Mouse (Mus musculus) urinary bladder, adult 18-20 months (tissue): ENCODE results near the gene BC024978.

Experiments
- DNase-seq, 2 experiments: peaks; one replicate each; pipeline ENCODE4 v3.0.0; 2022; ENCODE audit warnings: low spot score in 2 of 2, mixed read lengths in 2 of 2

BC024978 gene

DNA sequence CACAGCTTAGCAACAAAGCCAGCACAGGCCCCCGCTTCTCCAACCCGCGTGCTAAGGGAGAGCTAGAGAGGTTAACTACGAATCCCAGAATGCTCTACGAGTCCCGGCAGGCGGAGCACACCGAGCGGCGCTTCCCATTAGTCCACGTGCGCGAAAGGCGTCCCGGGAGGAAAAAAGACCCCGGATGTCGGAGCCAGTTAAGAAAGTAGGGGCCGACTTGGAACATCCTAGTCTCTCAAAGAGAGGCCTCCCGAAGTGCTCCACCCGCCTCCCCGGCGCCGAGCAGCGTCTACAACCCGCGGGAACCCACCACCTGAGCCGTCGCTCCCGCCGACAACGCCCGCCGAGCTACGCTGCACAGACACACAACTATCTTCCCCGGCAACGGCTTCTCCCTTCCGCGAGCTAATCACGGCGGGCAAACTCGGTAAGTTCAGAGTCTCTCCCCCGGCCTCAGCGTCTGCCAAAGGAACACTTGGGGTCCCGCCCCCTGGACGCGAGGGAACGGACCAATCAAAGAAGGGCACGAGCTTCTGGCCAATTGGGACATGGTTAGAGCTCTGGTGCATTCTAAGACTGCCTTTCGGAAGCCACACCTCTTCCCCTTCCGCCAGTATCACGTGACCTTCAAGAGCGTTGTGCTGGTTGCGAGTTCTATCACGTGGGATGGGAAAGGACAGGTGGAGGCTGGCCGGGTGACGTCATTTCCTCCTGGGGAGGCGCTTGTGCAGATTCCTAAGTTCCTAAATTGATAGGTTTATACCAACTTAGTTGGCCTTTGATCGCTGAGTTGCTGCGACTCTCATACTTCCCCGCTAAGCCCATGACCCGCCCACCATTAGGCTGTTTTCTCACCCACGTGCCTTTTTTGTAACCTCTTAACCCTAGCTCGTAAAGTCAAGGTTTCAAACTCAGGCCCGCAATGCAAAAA lies at the start of gene BC024978, which contains the start of gene Snrpa:
Gene BC024978, plus strand, starts transcription at position 101 of the 931 bp plus-strand sequence.
Gene Snrpa, minus strand, starts transcription at position 591 of the 931 bp plus-strand sequence.
- DNase-seq = peak; percentile 79 to 97

- DNase-seq = no peak
These were observed 42.3 kb upstream of the BC024978 start, which contains the start of gene Cyp2t4 for GRCm38 (mm10) chr7:27153205-27153764. Gene Cyp2t4, plus strand, starts transcription at chr7:27153714.

DNA sequence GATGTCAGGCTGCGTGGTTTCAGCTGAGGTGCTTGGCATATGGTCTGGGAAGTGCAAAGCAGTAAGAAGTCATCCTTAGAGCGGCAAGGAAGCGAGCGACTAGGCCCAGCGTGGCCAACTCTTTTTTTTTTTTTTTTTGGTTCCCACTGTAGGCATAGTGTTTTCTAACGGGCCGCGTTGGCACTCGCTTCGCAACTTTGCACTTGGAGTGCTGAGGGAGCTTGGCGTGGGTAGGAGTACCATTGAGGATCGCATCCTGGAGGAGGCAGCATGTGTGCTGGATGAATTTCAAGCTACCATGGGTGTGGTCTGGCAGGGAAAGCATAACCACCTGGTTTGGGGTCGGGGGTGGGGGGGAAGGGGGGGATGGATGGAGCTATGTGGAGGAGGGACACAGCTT lies 39.6 kb upstream of the BC024978 start:
- DNase-seq = no peak

DNA sequence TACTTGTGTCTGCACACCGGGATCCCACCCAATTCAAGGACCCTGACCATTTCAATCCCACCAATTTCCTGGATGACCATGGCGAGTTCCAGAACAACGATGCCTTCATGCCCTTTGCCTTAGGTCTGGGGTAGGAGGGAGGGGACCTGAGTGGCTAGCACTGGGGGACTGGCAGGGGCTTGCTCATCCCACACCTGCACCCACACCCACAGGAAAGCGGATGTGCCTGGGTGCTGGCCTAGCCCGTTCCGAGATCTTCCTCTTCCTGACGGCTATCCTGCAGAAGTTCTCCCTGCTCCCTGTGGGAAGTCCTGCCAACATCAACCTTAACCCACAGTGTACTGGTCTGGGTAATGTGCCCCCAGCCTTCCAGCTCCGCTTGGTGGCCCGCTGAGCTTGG lies 37.4 kb upstream of the BC024978 start:
- no peak for DNase-seq

- no peak for DNase-seq
These were observed 36.3 kb upstream of the BC024978 start for GRCm38 (mm10) chr7:27159256-27159655.

DNA sequence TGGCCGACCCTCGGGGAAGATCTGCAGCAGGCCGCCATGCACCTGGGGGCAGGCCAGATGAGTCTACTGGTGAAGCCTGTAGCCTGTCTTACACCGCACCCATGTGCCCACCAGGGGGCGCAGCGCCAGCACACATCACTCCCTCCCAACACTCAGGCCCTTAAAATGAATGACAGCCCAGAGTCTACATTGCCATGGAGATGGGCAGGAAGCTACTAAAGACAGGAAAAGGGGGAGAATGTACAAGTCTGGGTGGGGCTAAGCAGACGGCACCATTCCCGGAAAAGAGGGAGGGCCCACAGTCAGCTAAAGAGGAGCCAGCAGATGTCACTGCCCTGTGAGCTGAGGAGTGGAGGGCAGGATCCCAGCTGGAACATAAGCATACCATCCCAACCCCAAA lies 35.7 kb upstream of the BC024978 start:
- peak; percentile 72 to 74 for DNase-seq

DNA sequence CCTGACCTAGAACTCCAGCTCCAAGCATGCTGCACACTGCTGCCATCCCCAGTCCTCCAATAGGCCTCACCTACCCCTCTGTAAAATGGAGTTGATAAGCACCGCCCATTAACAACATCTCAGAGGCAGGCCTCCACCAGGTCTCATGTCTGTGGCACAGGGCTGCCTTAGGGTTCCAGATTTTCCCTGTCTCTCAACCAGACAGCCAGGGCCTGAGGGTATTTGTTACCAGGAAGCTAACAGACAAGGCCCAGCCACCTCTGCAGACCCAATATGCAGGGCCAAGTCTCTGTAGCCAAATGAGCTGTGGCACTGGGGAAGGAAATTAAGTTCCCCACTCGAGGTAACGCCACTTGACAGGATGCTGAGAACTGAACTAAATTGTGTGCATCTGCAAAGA lies 34.7 kb upstream of the BC024978 start:
- DNase-seq = no peak

DNA sequence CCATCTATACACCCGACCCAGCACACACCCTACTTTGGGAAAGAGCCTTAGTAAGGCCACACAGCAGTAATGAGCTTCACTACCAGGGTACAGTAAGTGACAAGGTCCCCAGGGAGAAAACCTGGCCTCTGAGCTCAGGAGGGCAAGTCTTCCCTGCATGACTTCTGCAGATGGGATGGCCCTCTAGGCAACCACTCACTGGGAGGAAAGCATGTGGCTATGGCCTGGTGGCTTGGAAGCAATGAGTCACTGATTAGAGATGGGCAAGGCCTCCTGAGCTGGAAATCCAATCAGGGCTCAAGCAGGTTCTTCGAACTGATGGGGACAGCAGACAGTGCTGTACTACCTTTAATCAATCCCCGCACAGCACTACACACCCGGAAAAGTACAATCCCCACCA lies 33.8 kb upstream of the BC024978 start:
- DNase-seq = no peak

DNA sequence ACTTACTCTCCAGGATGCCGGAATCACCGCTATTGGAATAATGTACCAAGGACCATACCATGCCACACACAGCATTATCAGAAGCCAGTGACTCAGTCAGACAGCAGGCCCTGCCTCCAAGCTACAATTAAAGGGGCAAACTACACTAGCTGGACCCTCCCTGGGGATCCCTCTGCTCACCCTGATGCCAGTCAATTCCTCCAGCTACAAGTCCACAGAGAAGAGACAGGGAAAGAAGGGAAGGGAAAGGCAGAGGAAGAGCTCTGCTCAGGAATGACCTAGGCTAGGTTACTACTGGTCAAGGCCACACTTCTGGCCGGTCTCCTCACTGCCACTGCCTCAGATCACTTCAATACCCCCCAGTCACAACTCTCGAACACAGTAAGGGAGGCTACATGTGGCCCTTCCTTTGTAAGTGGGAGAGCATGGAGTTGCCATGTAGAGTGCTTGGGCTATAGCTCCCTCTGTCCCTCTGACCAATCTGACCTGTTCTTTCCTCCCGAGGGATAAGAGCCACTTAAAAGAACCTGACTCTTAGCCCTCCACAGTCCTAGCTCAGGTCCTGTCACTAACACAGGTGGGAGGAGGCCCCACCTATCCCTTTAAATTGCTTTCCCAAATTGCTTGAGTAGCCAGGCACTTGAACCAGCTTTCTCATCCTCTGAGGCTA lies 32.7 kb upstream of the BC024978 start:
- no peak for DNase-seq

- DNase-seq = no peak
These were observed 32.2 kb upstream of the BC024978 start for GRCm38 (mm10) chr7:27163450-27163805.

DNA sequence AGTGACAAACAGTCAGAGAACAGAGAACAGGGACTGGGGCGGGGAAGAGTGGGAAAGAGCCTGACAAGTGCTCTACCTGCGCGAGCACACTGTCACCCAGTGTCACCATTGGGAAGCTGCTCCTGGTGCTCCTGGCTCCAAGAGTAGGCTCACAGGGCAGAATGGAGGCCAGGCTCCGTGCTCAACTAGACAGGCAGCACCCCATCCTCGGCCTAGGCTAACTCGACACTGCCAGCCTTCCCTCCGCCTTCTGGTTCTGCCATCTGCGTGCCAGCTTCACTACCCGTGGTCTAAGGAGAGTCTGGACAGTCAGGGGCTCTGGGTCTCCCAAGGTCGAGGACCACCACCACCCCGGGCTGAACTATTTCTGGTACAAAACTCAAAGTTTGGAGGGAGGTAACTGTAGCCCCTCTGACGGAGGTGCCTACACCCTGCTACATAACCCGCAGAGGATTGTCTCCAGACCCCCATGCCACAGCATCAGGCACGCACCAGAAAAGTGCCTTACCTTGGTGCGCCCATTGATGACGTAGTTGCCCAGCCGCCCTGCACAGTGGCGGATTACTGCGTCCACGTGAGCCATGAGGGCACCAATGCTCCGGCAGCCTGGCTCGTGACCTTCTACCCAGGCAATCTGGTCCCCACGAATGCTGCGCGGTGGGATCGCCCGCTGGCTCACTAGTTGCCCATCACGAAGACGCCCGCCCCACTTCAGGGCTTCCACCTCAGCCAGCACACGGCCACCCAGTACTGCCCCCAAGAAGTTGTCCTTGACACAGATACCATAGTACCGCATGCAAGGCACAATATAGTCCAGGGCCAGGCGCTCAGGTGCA lies 31.3 kb upstream of the BC024978 start:
- no peak for DNase-seq

DNA sequence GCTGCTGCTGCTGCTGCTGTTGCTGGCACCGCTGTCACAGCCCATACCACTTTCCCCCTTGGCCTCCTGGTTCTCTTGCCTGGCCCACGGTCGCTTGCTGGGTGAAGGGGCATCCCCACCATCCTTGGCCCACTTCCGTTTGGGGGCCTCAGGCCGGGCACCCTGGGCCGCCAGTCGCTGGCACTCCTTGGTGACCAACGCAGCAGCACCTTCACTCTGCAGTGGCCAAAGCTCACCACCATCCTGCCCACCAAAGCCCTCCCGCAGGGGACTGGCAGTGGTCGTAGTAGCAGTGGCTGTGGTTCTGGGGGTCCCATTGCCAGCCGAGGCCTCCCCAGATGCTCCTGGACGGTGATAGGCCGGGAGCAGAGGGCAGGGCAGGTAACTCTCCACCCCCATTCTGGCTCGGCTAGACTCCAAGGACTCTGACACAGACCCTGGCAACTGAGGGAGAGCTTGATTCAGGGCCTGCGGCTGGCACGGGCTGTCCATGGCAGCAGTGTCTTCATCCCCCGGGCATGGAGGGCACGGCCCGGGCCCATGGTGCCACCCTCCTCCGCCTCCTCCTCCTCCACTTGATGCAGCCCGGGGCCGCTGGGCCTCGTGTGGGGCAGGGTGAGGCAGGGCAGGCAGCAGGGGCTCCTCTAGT lies 30.4 kb upstream of the BC024978 start:
- DNase-seq = no peak

DNA sequence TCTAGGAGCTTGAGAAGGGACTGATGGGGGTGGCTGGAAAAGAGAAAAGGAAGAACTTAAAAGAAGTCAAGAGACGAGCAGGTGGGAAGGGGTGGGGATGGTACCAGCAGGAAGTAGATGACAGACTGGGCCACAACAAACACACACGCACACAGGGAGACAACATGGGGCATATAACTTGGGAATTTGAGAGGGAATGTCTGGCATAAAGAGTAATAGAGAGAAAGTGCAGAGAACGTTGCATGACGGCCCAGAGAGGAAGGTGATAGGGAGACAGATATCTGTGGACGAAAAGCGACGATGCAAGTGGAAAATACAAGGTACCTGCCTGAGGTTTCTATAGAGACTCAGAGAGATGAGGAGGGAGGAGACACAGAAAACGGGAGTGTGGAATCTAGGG lies 29.9 kb upstream of the BC024978 start:
- DNase-seq = no peak

DNA sequence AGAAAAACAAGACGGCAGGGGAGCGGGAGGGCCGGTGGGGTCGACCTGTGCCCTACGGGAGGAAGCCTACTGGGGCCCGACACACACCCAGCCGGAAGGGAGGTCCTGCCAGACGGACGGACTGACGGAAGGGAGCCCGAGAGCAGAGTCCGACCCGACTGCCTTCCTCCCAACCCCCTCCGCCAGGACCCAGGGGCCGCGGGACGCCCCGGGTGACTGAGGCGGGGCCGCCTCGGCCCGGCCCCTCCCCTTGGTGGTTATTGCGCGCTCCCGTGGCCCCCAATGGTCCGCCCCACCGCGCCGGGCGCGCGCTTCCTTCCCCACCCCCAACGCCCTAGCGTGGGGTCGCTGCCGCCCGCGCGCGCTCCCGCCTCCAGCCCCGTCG lies 29.4 kb upstream of the BC024978 start:
- peak; percentile 77 to 80 for DNase-seq

GRCm38 (mm10) chr7:27166614-27167474 lies 28.7 kb upstream of the BC024978 start, which contains the start of gene Egln2:
Gene Egln2, minus strand, starts transcription at chr7:27166802.
- DNase-seq = peak; percentile 88 to 92

- no peak for DNase-seq
These were observed 28.0 kb upstream of the BC024978 start for GRCm38 (mm10) chr7:27167475-27168094.

GRCm38 (mm10) chr7:27168371-27168770 lies 27.2 kb upstream of the BC024978 start:
- no peak for DNase-seq

DNA sequence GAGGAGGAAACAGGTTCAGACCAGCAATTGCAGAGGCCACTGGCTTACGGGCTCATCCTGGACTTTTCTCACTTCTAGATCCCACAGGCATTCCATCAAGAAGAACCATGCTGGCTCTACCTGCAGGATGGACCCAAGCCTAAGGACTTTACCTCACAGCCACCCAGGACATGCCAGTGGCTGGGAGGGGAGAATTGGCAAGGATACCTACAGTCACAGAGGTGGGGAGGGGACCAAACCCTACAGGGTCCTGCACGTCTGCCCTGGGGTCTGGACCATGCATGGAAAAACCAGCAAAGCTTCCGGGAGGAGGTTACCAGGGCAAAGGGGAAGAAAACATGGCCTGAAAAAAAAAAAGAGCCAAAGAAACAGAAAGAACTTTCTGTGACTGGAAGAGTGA lies 24.6 kb upstream of the BC024978 start:
- DNase-seq = no peak

GRCm38 (mm10) chr7:27174496-27174895 lies 21.1 kb upstream of the BC024978 start:
- DNase-seq = no peak

- DNase-seq = no peak
These were observed 20.7 kb upstream of the BC024978 start for GRCm38 (mm10) chr7:27174896-27175295.
